Mouse (Mus musculus) neural tube, embryonic 14.5 days (tissue): ENCODE measurements around the gene Spry1. TPM values are rescaled to one million over a fixed set of nuclear protein-coding genes. Genes with fewer than 3 reads are reported as not detected.

Experiments used
- ATAC-seq: fragments of 200-750 bp; cut with Nextera tagmentation; 2 replicates; pipeline ENCODE4 v1.8.0; 2017; ENCODE audit warnings: low read depth, mild to moderate bottlenecking, moderate TSS enrichment, moderate library complexity
- H3K27ac ChIP-seq: fragments of 300-500 bp; sonication (generic); 2 replicates; pipeline ENCODE4 v1.5.1; 2014; ENCODE audit warnings: low read depth, mild to moderate bottlenecking, control low read depth, low read length, moderate library complexity, mixed read lengths
- H3K27me3 ChIP-seq: fragments of 300-500 bp; sonication (generic); 2 replicates; pipeline ENCODE4 v1.6.1; 2014; ENCODE audit warnings: low read length; ENCODE audit not compliant: control insufficient read depth, insufficient read depth
- H3K36me3 ChIP-seq: fragments of 300-500 bp; sonication (generic); 2 replicates; pipeline ENCODE4 v1.6.1; 2014; ENCODE audit warnings: low read length, mixed read lengths; ENCODE audit not compliant: control insufficient read depth, insufficient read depth
- H3K4me1 ChIP-seq: fragments of 300-500 bp; sonication (generic); 2 replicates; pipeline ENCODE4 v1.6.1; 2014; ENCODE audit warnings: low read length; ENCODE audit not compliant: control insufficient read depth, insufficient read depth
- H3K4me2 ChIP-seq: fragments of 300-500 bp; sonication (generic); 2 replicates; pipeline ENCODE4 v1.6.1; 2014; ENCODE audit warnings: mild to moderate bottlenecking, low read depth, low read length, control low read depth
- H3K4me3 ChIP-seq: fragments of 300-500 bp; sonication (generic); 2 replicates; pipeline ENCODE4 v1.5.1; 2014; ENCODE audit warnings: low read depth, low read length, control low read depth, mixed read lengths
- H3K9ac ChIP-seq: fragments of 300-500 bp; sonication (generic); replicated peaks from 2 replicates; pipeline ENCODE4 v1.6.1; 2014; ENCODE audit warnings: low read depth, mild to moderate bottlenecking, control low read depth, low read length, mixed read lengths
- H3K9me3 ChIP-seq: fragments of 300-500 bp; sonication (generic); 2 replicates; pipeline ENCODE4 v1.6.1; 2016; ENCODE audit warnings: low read length; ENCODE audit not compliant: control insufficient read depth
- WGBS: fragments of 180-500 bp; shearing (Covaris S2); extraction: QIAGEN DNeasy Blood & Tissue Kit; methylation state at CpG from one replicate; pipeline ENCODE4 v1.1.7; 2014; 5-methylcytosine and 5-hydroxymethylcytosine counted together
- polyA plus RNA-seq: library from polyadenylated mRNA; unstranded; fragments of >200 nt; fragmentation: Nextera tagmentation; extraction: Ambion mirVana; gene quantifications from 2 replicates; pipeline ENCODE4 v1.2.1, GENCODE M21; 2014

The Spry1 gene
- polyA plus RNA-seq, 1 experiment from 2014 or later = 5.0 TPM

DNA sequence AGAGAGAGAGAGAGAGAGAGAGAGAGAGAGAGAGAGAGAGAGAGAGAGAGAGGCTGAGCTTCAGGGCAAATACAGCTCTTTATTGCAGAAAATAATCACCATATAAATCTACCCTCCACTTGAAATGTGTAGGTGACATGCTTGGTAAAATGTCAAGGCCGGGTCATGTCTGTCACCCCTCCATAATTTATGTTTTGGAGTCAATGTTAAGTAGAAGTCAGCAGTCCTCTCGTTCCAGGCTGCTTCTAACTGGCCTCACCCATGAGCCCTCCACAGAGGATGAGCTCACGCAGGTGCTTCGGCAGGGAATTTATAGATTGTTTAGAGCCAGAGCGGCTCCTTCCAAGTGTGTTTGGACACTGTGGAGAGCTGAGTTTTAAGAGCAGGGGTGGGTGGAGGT lies 18.4 kb downstream of the Spry1 start:
- 20% methylated on average over 5 of the region's 5 CpGs for WGBS
- Histone ChIP-seq H3K36me3 (no peaks in the 10 kb centered on the region), H3K27ac (no peak overlapping the region), H3K4me1 (peaks cover 5% of the 10 kb centered on the region; the same call in 1 of the 2 replicates), H3K9me3 (no peaks in the 10 kb centered on the region), H3K9ac (no peak overlapping the region), H3K4me2 (no peak overlapping the region), H3K27me3 (peaks cover 6% of the 10 kb centered on the region), H3K4me3 (no peak overlapping the region)
- ATAC-seq = no peak

DNA sequence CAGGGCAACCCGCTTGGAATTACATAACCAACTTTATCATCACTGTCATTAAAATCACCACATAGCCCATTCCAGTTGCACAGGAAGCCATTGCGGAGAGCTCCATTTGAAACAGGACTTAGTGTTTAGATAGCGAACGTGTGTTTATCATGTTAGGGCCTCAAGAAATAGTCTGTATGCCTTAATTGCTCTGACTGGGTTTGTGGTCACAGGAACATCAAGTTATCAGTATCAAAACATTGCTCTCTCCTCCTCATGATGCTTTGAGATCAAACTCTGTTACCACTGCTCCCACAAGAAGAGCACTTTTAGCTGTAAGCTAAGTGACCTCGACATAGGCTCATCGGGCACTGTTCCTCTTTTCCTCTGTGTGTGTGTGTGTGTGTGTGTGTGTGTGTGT lies 19.9 kb downstream of the Spry1 start:
- ATAC-seq = no peak
- WGBS = 84% methylated on average over 6 of the region's 6 CpGs
- H3K4me1 ChIP-seq = no peaks in the 10 kb centered on the region; the same call in 1 of the 2 replicates
- no peak overlapping the region for H3K9ac ChIP-seq
- no peak overlapping the region for H3K27ac ChIP-seq
- H3K9me3 ChIP-seq = no peaks in the 10 kb centered on the region
- peaks cover 3% of the 10 kb centered on the region for H3K27me3 ChIP-seq
- H3K4me2 ChIP-seq = no peak overlapping the region
- H3K36me3 ChIP-seq = no peaks in the 10 kb centered on the region
- H3K4me3 ChIP-seq = no peak overlapping the region

DNA sequence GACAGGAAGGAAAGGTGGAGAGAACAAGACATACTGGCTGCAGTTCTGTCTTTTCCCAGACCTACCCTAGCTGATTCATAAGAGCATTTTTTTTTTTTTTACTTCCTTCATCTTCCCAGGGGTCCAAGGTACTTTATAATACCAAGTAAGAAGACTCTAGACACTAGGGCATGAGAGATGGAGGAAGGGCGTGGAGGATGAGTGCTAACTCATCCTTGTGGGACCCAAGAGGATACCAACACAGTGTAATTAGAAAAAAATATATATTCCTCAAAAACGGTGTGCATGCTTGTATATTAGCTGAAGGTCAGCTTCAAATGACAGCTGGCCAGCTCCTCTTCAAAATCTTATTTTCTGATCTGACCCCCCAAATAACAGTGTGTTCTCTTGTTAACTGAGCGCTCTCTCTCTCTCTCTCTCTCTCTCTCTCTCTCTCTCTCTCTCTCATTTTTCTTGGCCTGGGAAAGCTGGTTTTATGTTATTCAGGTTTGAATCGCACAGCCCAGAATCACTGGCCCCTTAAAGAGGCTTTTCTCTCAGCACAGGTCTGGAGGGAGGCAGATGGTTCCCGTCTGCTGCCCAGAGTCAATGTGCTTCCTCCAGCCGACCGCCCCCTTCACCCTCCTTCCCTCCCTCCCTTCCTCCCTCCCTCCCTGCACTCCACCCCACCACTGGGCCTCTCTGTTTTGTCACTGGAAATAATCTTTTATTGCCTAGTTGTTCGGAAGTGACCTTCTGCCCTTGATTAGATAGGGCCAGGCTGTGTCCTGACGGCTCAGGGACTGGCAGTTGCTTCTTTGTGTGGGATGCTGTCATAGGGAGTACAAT lies 26.8 kb downstream of the Spry1 start:
- Histone ChIP-seq H3K9me3 (peaks cover 3% of the 10 kb centered on the region), H3K27ac (no peak overlapping the region), H3K9ac (no peak overlapping the region), H3K4me3 (no peak overlapping the region), H3K4me2 (no peak overlapping the region), H3K4me1 (no peaks in the 10 kb centered on the region), H3K36me3 (no peaks in the 10 kb centered on the region), H3K27me3 (no peaks in the 10 kb centered on the region)
- WGBS = 8% methylated on average over 9 of the region's 9 CpGs
- ATAC-seq = peak; percentile 88

DNA sequence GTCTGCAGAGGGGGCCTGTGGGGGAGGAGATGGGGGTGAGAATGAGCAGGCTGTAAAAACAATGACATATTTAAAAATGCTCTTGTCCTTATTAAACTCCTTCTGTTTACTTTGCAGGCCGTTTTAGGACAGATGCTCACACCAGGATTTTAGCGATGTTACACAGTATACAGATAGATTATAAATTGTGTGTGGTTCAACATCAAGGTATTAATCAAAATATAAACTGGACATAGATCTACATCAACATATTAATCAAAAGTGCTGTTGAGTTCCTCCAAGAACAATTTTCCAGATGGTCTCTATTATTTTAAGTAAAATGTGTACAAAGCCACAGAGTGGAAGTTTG lies 27.3 kb downstream of the Spry1 start:
- Histone ChIP-seq H3K4me2 (no peak overlapping the region), H3K36me3 (no peaks in the 10 kb centered on the region), H3K4me3 (no peak overlapping the region), H3K9ac (no peak overlapping the region), H3K9me3 (peaks cover 3% of the 10 kb centered on the region), H3K27me3 (no peaks in the 10 kb centered on the region), H3K4me1 (no peaks in the 10 kb centered on the region), H3K27ac (no peak overlapping the region)
- 10% methylated on average over 2 of the region's 2 CpGs for WGBS
- ATAC-seq = no peak

DNA sequence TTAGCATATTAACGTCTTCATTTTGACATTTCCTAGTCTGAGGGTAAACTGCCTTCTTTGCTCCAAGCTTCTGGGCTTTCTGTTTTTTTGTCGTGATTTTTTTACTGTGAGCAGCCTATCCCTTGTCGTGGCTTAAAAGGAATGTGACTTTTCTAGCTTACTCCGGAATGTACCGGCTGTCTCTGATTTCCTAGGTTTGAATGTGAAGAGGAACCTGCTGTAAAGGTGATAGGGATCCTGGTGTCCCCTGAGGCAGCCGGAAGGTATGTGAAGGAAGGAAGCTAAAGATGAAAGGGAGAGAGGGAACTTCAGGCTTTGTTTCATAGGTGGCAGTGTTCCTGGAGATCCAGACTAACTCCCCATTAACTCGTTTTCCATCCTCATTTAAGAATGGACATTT lies 28.0 kb downstream of the Spry1 start:
- Histone ChIP-seq H3K27me3 (no peaks in the 10 kb centered on the region), H3K9ac (no peak overlapping the region), H3K4me1 (0 out of 2 replicates have a peak, but pooled peaks cover 5% of the 10 kb centered on the region), H3K4me2 (no peak overlapping the region), H3K9me3 (peaks cover 3% of the 10 kb centered on the region), H3K4me3 (no peak overlapping the region), H3K27ac (no peak overlapping the region), H3K36me3 (no peaks in the 10 kb centered on the region)
- ATAC-seq = no peak
- WGBS = 26% methylated on average over 7 of the region's 7 CpGs

DNA sequence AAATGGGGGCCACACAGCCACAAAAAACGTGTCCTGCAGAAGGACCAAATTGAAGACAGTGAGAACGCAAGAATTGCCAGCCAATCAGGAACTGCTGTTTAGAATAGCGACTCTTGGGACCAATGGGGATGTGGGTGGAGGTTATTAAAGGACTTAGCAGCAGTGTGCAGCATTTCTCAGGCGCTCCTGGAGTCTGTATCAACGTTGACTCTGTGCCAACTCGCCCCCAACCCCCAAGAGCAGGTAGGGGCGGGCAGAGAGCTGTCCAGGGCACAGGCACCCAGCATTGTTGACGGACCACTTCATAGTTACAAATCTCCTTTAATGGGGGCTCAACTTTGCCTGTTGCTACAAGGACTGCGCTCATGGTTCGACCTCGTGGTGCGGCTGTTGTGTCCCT lies 28.9 kb downstream of the Spry1 start:
- 0 out of 2 replicates have a peak, but pooled peaks cover 6% of the 10 kb centered on the region for H3K4me1 ChIP-seq
- H3K27me3 ChIP-seq = no peaks in the 10 kb centered on the region
- 93% methylated on average over 12 of the region's 12 CpGs for WGBS
- no peak overlapping the region for H3K4me2 ChIP-seq
- H3K4me3 ChIP-seq = no peak overlapping the region
- peaks cover 3% of the 10 kb centered on the region for H3K9me3 ChIP-seq
- no peak overlapping the region for H3K9ac ChIP-seq
- H3K27ac ChIP-seq = no peak overlapping the region
- no peak for ATAC-seq
- H3K36me3 ChIP-seq = no peaks in the 10 kb centered on the region

DNA sequence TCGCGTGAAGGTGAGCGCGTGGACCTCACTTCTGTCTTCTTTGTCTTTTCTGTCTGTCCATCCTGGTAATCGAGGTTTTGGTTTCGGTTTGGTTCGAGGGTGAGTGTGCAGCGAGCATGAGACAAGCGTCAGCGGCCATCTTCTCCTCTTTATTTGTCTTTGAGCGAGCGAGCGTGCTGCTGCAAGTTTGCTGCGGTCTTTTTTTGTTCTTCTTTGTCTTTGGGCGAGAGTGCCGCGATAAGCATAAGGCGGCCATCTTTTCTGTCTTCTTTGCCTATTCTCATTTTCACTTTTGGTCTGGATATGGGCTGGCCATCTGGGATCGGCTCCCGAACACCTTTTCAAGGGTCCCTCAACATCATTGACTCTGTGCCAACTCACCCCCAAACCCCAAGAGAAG lies 29.4 kb downstream of the Spry1 start:
- H3K36me3 ChIP-seq = no peaks in the 10 kb centered on the region
- no peak for ATAC-seq
- H3K4me2 ChIP-seq = no peak overlapping the region
- no peak overlapping the region for H3K9ac ChIP-seq
- no peak overlapping the region for H3K4me3 ChIP-seq
- peaks cover 9% of the 10 kb centered on the region; the same call in 1 of the 2 replicates for H3K4me1 ChIP-seq
- H3K27ac ChIP-seq = no peak overlapping the region
- H3K9me3 ChIP-seq = peaks cover 3% of the 10 kb centered on the region
- 96% methylated on average over 20 of the region's 20 CpGs for WGBS
- H3K27me3 ChIP-seq = no peaks in the 10 kb centered on the region

DNA sequence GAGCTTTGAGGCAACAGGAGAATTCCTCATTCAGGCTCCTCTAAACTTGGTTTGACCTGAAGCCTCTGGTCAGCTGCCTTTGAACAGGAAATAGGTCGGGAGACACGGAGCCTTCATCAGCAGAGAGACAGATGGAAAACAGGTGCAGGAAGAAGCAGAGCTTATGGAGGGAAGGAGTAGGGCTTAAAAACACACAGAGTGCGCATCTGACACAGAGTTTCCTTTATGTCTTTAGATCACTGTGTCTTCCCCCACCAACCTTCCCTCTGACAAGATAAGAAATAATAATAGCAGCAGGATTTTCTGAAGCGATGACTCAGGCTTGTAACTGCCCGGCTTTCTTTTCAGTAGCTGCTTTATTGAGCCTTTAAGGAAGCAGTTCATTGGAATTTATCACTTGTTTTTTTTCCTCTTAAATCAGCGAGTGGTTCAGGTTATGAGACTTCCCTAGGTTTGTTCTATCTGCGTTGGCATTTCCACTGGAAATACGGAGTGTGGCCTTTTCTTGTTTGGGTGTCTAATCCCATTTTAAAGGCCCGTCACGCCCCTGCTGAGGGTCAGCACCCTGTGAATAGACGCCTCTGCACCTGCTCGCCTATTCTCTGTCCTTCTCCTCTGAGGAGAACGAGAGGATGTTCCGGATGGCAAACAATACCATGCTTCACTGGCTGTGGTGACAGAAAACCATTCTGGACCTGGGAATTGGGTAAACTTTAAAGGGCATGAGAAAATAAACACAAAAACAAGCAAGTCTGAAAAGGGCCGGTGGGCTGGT lies 32.7 kb downstream of the Spry1 start:
- no peak overlapping the region for H3K9ac ChIP-seq
- peaks cover 3% of the 10 kb centered on the region; the same call in 1 of the 2 replicates for H3K9me3 ChIP-seq
- no peak overlapping the region for H3K4me2 ChIP-seq
- H3K27ac ChIP-seq = no peak overlapping the region
- H3K4me3 ChIP-seq = no peak overlapping the region
- H3K4me1 ChIP-seq = peaks cover 9% of the 10 kb centered on the region; the same call in 1 of the 2 replicates
- 3% methylated on average over 15 of the region's 15 CpGs for WGBS
- H3K27me3 ChIP-seq = no peaks in the 10 kb centered on the region
- H3K36me3 ChIP-seq = no peaks in the 10 kb centered on the region
- 0 out of 2 replicates have a peak, but pooled peaks have one; percentile 12 for ATAC-seq
